Mouse (Mus musculus) heart, postnatal 4 days (tissue): Measurements from ENCODE around the gene Maml1. TPM values are rescaled to one million over a fixed set of nuclear protein-coding genes. Genes with fewer than 3 reads are reported as not detected.
"Not testable (repeated sequence)": the region's sequence is repeated elsewhere in the genome, so short reads cannot be mapped to it uniquely, and the experiment has no call there.

Experiments
- DNase-seq: peaks from one replicate; pipeline ENCODE4 v3.0.0; 2021
- total RNA-seq, 2 experiments: library from RNA; stranded (reverse); gene quantifications; 2 replicates each; pipeline ENCODE4 v1.2.3; 2021

Maml1 gene
- total RNA-seq: 10 to 100 TPM; 19.6 to 20.2 TPM

DNA sequence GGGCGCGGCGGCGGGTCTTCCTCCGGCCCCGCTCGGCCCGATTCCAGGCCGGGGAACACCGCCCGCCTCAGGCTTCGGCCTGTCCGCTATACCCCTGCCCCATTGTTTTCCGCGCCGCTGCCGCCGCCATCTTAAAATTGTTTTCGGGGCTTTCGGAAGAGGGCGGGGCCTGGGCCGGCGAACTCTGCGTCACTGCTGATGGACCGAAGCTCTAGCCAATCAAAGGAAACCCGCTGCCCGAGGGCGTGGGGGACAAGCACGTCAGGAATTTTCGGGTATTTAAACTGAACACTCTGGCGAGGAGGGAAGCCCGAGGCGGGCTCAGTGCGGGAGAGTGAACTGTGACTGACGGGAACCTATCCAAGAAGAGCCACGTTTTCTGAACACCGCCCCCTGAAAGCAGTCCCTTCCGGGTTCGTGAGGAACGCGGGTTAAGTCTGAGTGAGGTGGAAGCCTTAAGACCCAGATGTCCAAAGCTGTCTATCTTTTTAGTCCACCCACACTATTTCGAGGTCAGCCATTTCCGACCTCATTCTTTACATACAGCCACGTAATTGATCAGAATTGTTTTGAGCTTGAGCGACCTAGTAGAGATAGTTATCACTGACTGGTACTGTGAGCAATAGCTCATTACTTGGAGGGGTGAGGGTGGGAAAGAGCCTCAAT lies at the start of gene Maml1:
Maml1 (minus strand) TSS at position 122 of the 666 bp plus-strand sequence.
- DNase-seq: peak; percentile 98

DNA sequence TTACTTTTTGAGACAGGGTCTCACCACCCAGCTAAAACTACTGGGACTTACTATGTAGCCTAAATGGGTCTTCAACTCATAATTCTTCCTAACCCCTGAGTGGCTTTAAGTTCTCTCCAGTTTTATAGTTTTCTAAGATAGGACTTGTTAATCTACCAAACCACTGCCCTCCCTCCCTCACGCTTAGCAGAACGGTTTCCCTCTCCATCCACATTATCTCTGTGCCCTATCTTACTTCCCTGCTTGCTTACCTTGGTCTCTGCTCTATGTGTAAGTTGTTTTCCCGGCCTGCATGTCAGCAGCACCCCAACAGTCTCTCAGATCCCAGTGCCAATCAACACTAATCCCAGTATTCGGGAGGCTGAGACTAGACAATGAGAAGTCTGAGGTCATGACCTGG lies 44.8 kb upstream of the Maml1 start:
- DNase-seq: no peak

DNA sequence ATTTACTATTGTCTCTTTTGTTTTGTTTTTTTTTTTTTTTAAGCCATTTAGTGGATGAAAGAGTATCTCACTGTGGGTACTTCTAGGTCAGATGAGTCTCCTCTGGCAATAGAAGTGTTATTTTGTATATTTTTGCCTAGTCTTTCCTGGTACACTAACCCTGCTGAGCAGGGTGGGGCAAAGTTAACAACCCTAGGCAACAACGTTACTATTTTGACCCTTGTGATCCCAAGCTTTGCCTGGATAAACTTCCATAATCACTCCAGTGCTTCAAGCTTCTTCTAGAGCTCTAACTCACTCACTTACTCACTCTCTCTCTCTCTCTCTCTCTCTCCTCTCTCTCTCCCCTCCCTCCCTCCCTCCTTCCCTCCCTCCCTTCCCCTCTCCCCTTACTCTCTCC lies 44.0 kb upstream of the Maml1 start:
- no peak for DNase-seq

DNA sequence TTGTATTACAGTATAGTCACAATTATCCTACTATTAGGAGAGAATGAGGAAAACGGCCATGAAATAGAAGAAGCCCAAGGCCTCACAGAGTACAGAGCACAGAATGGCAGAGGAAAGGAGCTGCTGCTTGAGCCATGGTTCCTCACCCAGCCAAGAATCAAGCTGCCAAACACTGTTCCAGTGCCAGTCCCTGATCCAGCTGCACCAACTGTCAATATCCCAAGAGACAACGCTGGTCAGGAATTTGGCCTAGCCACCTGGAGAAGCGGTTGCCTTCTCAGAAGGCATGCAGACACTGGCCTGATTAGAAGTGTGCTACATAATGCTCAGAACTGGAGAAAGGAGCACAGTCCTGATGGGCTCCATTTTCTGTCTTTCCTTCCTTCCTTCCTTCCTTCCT lies 41.1 kb upstream of the Maml1 start:
- no peak for DNase-seq

DNA sequence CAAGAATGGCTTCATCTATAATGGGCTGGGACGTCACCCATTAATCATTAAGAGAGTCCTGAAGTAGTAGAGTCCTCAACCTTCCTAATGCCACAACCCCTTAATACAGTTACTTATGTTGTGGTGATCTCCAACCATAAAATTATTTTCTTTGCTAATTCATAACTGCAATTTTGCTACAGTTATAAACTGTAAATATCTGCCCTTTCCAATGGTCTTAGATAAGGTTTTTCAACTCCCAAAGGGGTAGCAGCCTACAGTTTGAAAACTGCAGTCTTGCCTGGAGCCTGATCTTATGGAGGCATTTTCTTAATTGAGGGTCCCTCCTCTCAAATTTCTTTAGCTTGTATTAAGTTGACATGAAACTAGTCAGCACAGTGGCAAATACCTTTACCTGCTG lies 37.3 kb upstream of the Maml1 start:
- DNase-seq: no peak

DNA sequence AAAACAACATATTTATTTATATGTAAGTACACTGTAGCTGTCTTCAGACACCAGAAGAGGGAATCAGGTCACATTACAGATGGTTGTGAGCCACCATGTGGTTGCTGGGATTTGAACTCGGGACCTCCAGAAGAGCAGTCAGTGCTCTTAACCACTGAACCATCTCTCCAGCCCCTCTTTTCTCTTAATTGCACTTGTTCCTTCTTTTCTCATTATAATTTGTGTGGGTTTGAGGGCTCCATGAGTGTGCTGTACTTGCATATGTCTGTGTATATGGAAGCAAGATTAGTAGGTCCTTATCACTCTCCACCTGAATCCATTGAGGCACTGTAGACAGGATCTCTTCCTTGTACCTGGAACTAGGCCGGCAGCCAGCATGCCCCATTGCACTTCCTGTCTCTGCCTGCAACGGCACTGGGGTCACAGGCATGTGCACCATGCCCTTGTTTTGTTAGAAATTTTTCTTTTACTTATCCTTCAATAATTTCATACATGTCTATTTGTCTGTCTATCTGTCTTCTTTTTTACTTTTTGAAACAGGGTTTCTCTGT lies 36.0 kb upstream of the Maml1 start:
- no peak for DNase-seq

DNA sequence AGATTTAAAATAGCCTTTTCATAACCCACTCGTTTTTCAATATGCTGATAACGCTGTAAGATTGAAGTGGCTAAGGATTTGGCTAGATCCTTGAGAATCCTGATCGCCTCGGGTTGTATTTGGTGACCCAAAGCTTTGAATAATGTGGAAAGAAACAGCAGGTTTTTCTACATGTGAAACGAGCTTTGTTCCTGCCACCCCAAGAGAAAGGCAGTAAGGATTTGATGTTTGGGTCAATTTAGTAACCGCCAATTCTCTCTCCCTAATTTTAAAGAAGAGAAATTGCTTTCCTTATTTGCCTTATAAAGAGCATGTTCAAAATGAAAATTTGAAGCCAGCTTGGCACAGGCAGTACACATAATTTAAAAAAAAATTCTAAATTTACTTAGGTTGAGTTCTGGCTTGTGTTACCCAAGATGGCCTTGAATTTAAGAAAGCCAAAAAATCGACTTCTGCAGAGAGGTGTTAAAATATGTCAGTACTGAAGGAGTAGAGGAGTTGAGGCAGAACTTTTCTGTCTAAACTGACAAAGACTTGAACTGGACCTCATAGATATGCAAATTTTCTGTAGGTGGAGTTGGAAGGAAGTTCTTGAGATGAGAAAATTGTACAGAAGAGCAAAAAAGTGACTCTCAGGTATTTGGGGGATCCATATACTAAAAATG lies 34.3 kb upstream of the Maml1 start:
- DNase-seq: no peak

DNA sequence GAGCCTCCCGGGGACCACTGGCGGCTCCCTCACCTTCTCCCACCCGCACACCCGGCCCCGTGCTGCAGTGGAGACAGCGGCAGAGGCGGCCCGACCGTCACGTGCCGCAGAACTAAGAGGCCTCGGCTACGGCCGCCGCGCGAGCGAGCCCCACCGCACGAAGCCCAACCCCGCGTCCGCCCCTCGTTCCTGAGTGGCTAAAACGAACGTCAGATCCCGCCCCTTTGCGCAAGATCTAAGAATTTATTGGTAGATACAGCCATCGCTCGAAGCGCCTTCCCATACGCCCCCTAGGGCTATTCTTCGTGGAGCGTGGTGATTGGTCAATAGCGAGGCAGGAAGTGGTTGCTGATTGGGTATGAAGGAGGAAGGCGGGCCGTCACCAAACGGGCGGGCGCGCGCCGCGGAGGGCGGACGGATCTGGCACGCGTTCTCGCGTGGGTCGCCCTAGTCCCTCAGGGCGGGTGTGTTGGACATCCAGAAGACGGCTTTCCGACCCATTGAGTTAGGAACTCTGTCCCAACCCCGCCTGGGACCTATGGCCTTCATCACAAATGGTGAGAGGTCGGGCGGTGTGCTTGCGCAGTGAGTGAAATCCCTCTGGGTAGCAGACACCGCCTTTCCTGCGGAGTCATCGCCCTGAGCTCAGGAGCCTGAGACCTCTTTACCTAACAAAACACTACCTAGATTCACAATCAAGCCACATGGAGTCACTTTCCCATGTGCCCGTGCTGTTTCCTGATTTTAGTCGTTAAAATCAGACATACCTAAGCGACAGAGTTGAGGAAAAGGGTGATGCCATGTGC lies 33.6 kb upstream of the Maml1 start, which contains the start of gene Canx:
Canx (minus strand) TSS at position 178 of the 806 bp plus-strand sequence.
- DNase-seq: peak; percentile 98

DNA sequence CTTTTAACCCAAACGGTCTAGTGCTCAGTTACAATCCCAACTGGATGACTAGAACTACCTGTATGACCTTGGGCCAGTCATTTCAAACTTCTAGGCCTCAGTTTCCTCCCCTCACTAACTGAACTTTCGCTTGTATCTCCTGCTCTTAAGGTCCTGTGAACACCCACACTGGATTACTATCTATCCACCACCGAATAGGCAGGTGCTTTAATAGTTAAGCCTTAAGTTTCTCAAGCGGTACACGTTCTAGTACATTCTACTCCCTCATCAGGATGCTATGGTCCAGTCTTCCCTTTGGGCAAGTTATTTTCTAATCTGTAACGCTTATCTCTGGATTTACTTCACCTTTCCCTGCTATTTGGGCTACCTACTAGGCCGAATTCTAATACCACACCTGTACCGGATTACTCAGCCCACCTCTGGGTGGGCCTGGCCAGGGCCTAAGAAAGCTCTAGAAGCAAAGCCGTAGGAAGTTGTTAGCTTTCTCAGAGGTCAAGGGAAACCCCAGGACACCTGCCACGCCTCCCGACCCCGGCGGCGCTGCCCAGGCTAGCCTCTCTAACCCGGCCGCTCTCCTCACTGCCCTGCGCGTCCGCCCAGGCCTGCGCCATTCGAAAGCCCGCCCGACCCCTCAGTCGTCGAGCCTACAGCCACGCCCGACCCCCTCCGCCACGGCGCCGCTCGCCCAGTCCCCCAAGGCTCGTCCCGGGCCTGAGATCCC lies 32.8 kb upstream of the Maml1 start:
- no peak for DNase-seq

DNA sequence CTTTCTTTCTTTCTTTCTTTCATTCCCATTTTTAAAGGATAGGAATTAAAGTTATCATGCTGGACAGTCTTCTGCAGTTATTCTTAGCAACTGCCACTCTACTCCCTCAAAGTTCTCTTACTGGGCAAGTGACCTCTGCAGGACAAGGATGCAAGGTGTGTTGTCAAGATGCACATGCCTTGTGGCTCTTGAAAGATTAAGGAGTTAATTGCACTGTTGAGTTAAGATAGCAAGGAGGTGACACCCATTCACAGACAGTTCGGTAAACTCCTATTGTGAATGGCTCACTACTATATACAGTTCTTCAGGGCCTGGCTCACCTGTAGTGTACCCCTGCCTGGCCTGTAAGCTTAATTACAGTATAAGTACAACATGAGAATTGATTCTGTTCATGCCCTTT lies 31.7 kb upstream of the Maml1 start:
- DNase-seq: no peak

DNA sequence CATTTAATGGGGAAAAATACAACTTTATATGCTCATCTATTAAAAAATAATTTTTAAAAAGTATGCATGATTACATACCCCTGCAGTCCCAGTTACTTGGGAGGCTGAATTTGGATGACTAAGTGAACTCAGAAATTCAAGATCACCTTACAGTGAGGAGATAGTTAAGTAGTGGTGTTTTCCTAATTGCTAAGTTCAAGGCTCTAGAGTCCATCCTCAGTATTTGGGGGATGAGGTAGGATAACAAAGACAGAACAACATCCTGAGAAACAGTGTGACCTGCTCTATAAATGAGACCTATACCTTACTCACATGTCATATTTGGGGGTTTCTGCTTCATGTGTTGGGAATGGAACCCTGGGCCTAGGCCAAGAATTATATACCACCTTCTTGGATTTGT lies 30.2 kb upstream of the Maml1 start:
- no peak for DNase-seq

DNA sequence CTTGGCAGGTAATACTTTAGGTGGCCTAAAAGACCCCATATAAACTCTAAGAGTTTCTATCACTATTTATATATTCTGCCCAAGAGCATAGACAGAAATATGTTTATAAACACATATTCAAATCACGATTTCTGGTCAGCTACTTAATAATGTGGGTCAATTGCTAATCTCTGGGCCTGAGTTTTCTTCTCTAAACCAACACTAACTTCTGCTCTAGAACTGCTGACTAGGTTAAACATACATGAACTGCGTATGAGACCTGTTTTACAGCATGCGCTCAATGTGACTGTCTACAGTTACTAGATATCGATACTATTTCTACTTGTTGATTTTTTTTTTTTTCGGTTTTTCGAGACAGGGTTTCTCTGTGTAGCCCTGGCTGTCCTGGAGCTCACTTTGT lies 29.1 kb upstream of the Maml1 start:
- no peak for DNase-seq

DNA sequence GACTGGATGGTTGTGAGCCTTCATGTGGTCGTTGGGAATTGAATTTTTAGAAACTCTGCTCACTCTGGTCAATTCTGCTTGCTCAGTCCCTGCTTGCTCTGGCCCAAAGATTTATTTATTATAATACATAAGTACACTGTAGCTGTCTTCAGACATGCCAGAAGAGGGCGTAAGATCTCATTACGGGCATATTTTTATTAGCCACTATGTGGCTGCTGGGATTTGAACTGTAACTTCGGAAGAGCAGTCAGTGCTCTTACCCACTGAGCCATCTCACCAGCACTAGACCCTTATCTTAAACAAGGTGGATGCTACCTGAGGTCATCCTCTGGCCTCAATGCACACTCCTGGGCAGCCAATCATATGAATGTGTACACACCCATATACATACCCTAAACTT lies 27.2 kb upstream of the Maml1 start:
- DNase-seq: not testable (repeated sequence)

DNA sequence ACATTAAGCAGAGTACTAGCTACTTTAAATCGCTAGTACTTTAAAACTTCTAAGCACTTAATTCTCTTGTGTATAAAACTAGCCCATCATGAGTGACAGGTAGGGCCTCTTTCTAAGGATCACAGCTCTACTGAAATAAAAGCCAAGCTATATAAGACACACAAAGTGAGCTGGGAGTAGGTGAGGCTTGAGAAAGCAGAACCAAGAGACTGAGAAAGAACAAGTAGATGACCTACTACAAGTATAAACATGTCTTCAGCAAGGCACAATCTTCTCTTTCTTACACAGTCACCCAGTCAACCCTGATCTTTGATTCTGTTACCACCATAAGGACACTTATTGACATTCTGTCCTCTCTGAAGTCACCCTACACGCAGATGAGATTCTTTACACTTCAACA lies 20.7 kb upstream of the Maml1 start:
- no peak for DNase-seq

DNA sequence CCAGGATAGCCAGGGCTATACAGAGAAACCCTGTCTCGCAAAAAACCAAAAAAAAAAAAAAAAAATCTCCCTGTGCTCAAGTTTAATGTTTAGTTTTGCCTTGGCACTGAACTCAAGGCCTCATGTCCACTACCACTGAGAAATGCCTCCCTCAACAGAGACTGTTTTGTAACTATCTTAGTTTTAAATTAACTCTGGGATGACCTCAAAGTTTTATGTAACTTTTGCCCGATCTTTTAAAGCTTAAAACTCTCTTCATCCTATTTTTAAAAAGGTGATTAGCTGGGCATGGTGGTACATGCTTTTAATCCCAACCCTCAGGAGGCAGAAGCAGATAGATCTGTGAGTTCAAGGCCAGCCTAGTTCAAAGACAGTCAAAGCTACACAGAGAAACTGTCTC lies 11.3 kb upstream of the Maml1 start:
- no peak for DNase-seq

DNA sequence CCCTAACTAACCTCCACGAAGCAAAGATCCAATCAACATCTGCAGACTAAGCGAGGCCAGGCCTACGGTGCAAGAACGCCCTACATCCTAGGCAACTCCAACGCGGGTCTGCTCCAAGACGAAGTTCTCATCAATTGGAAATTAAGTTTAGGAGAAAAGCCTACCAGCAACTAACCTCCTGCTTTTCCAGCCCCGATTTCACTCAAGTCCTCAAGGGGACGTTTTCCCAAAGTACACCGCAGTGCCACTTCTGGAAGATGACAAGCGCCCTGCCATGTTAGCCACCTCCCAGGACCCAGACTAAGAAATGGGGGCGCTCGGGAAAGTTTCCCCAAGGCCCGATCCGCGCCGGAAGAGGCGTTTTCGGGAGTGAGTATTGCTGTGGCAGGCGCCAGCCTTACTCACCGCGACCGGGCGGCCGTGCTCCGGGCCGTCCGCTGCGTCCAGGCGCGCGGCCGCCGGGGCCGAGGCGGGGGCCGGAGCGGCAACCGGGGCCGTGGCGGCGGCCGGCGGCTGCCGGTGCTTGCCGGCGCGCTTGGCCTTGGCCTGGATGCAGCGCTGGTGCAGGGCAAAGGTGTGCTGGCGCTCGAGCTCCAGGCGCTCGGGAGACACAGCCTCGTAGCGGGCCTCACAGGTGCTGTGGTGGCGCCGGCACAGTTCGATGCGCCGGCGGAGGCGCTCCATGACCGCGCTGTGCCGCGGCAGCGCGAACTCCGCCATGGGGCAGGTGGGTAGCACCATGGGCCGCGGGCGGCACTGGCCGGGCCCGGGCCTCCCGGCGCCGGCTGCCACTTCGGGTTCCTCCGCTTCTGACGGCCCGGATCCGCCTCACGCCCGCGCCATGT lies 568 bp downstream of the Maml1 start:
- DNase-seq: peak; percentile 60

DNA sequence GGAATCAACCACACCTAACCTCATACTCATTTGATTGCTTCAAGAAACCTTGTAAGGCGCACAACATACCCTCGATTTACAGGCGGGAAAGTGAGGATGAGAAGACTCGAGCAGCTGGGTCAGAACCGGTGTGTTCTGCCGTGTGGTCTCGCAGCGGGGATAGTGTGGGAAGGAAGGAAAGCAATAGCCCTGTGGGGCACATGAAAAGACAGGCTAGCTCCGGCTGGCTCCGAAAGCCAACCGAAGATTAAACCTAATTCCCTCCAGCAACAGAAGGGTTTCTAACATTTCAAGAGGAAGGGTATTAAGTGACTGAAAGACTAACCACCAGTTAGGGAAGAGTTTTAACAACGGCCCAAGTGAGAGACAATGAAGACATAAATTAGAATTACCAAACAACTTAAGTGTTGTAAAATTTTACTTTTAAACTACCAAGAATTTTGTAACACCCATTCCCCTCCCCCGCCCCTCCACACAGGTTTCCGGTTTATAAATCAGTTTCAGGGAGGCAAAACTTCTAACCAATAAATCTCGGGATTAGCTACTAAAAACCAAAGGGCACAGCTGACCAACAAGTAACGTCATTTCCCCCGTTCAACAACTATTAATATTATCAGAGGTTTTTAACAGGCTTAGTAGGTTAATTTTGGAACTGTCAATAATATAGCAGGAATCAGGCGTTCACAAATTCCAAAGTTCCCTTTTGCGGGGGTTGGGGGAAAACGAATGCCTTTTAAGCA lies 1.5 kb downstream of the Maml1 start:
- DNase-seq: no peak

DNA sequence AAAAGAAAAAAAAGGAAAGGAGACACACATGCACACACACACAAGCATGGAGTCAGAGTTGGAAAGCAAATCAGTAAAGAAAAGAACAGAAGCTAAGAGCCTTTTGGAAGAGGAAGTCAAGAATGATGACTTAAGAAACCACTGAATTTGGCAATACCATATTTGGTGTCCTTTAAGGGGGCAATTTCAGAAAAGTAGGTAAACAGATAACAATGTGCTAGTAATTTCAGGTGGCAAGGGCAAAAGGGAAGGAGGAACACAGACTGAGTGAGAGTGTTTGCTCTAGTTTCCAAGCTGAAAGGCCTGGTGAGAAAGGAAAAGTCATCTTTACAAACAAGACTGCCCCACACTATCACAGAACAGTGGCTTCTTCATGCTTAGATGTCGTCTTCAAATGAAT lies 5.7 kb downstream of the Maml1 start:
- no peak for DNase-seq

DNA sequence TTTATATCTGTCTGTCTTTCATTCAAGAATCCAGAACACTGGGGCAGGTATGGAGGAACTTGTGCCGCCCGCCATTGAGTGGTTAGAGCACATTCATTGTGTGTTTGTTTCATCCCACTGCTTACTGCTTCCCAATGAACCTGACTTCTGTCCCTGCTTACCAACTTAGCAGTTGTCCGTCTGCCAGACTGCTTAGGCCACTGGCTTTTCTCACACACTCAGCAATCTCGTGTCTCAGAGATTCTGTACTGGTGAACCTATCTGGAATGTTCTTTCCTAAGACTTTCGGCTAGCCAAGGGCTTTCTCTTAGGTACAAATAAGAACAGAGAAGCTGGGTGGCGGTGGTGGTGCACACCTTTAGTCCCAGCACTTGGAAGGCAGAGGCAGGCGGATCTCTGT lies 6.4 kb downstream of the Maml1 start:
- no peak for DNase-seq

DNA sequence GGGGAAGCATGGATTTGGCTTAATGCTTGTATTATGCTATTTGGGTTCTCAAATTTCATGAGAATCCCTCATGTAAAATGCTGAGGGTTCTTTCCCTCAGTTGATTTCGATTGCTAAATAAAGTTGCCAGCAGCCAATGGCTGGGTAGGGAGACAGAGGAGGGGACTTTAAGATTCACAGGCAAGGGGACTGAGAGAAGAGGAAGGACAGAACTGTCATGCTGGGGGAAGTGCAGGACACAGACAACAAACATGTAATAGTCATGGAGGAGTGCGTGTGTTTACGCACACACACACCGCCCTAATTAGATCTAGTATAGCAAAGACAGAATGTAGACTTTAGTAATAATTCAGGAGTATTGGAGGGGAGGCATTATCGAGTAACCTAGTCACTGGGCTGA lies 6.8 kb downstream of the Maml1 start:
- DNase-seq: no peak

DNA sequence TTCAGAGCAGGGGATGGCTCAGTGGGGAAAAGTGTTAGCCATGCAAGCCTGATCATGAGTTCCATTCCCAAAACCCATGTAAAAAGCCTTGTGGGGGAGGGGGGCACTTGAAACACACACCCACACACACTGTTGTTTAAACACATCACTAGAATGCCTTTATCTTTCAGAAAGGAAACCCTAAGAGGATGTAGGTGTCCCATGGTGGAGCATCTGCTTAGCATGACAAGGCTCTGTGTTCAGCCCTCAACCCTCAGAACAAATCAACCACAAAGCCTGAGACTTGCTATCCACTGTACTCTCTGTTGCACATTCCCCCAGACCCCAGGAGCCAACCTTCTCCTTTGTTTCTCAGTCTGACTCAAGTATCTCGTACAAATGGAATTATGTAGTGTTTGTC lies 12.1 kb downstream of the Maml1 start:
- DNase-seq: no peak
